Mouse (Mus musculus) stomach, postnatal 0 days (tissue): Measurements from ENCODE around the gene Inip. TPM values are rescaled to one million over a fixed set of nuclear protein-coding genes. Genes with fewer than 3 reads are reported as not detected.
A peak's percentile ranks its signal among the peaks of the same experiment; 100 is the strongest.

ENCODE experiments used
- ATAC-seq: fragments of 200-750 bp; cut with Nextera tagmentation; 2 replicates; pipeline ENCODE4 v1.8.0; 2017; ENCODE audit not compliant: low FRiP score, low TSS enrichment
- DNase-seq: peaks from one replicate; pipeline ENCODE4 v3.0.0-alpha.2; 2016; ENCODE audit warnings: low spot score
- H3K27ac ChIP-seq: fragments of 300-500 bp; sonication (generic); replicated peaks from 2 replicates; pipeline ENCODE4 v1.5.1; 2014; ENCODE audit warnings: mild to moderate bottlenecking, control low read depth
- H3K27me3 ChIP-seq: fragments of 300-500 bp; sonication (generic); 2 replicates; pipeline ENCODE4 v1.6.1; 2014; ENCODE audit warnings: low read length; ENCODE audit not compliant: control insufficient read depth, insufficient read depth
- H3K36me3 ChIP-seq: fragments of 300-500 bp; sonication (generic); 2 replicates; pipeline ENCODE4 v1.6.1; 2014; ENCODE audit warnings: low read length, mixed read lengths; ENCODE audit not compliant: control insufficient read depth, insufficient read depth
- H3K4me1 ChIP-seq: fragments of 300-500 bp; sonication (generic); replicated peaks from 2 replicates; pipeline ENCODE4 v1.6.1; 2014; ENCODE audit warnings: antibody characterized with exemption; ENCODE audit not compliant: control insufficient read depth, insufficient read depth
- H3K4me2 ChIP-seq: fragments of 300-500 bp; sonication (generic); replicated peaks from 2 replicates; pipeline ENCODE4 v1.6.1; 2014; ENCODE audit warnings: low read depth, mild to moderate bottlenecking, control low read depth, moderate library complexity
- H3K4me3 ChIP-seq: fragments of 300-500 bp; sonication (generic); 2 replicates; pipeline ENCODE4 v1.5.1; 2014; ENCODE audit warnings: low read depth, low read length, control low read depth
- H3K9ac ChIP-seq: fragments of 300-500 bp; sonication (generic); 2 replicates; pipeline ENCODE4 v1.6.1; 2014; ENCODE audit warnings: mild to moderate bottlenecking, low read length, control low read depth, mixed read lengths
- H3K9me3 ChIP-seq: fragments of 300-500 bp; sonication (generic); 2 replicates; pipeline ENCODE4 v1.6.1; 2016; ENCODE audit warnings: low read length; ENCODE audit not compliant: control insufficient read depth
- CTCF ChIP-seq: IDR thresholded peaks from 2 replicates; pipeline ENCODE4 v1.5.1; 2016; ENCODE audit warnings: antibody characterized with exemption, low read depth, mild to moderate bottlenecking, moderate library complexity
- EP300 ChIP-seq: optimal IDR thresholded peaks from 2 replicates; pipeline ENCODE3; 2016; ENCODE audit warnings: antibody characterized with exemption
- WGBS: fragments of 180-500 bp; shearing (Covaris S2); extraction: QIAGEN DNeasy Blood & Tissue Kit; methylation state at CpG from one replicate; pipeline ENCODE4 v1.1.7; 2014; 5-methylcytosine and 5-hydroxymethylcytosine counted together
- polyA plus RNA-seq: library from polyadenylated mRNA; unstranded; fragments of >200 nt; fragmentation: Nextera tagmentation; extraction: Ambion mirVana; gene quantifications from 2 replicates; pipeline ENCODE4 v1.2.1, GENCODE M21; 2015

The Inip gene
- polyA plus RNA-seq, 1 experiment from 2014 or later: 22.2 TPM

DNA sequence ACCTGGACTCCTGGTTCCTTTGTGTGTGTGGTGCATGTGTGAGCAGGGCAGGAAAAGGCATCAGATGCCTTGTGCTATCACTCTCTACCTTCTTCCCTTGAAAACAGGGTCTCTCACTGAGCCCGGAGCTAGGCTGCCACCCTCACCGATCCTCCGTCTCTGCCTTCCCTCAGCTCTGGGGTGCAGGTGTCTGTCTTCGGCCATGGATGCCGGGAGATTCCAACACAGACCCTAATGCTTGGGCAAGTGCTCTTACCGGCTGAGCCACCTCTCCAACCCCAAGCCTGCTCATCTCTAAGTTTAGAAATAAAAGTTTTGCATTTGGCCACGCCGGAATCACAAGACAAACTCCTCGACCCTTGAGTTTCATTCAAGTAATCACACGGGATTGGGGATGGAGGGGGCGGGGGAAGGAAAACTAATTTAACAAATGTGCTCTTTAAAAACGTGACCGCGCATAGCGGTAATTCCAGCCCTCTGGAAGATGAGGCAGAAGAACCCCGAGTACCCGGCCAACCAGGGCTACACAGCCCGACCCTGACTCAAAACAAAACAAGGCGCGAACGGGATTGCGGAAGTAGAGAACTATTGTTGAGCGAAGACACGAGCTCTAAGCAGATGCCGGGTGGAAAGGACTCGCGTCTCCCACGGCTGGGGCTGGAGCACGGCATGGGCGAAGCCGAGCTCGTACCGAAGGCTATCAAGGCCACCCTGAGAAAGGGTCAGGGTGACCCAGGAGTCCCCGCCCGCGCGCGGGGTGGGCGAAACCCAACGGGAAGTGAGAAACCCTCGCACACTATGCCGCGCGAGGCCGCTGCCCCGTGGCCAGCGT, 18.3 kb downstream of the Inip start:
- H3K4me2 ChIP-seq: peak overlapping the region; percentile 79
- H3K27ac ChIP-seq: peak overlapping the region; percentile 76
- H3K4me1 ChIP-seq: peaks cover 3% of the 10 kb centered on the region; the same call in 1 of the 2 replicates
- TF ChIP-seq EP300 (no peak), CTCF (no peak)
- DNase-seq: no peak
- no peaks in the 10 kb centered on the region for H3K27me3 ChIP-seq
- no peaks in the 10 kb centered on the region for H3K36me3 ChIP-seq
- peak; percentile 55; the same call in 1 of the 2 replicates for ATAC-seq
- WGBS: under 1% methylated on average over 47 of the region's 47 CpGs
- H3K4me3 ChIP-seq: peak overlapping the region; percentile 98
- H3K9me3 ChIP-seq: no peaks in the 10 kb centered on the region
- H3K9ac ChIP-seq: peak overlapping the region; percentile 80

GRCm38 (mm10) chr4:59780568-59780967, 20.8 kb downstream of the Inip start:
- no peak for ATAC-seq
- no peak overlapping the region for H3K4me2 ChIP-seq
- H3K27me3 ChIP-seq: no peaks in the 10 kb centered on the region
- no peak overlapping the region for H3K4me3 ChIP-seq
- H3K36me3 ChIP-seq: no peaks in the 10 kb centered on the region
- 7% methylated on average over 1 of the region's 1 CpGs for WGBS
- DNase-seq: no peak
- TF ChIP-seq CTCF (peak; percentile 76), EP300 (no peak)
- H3K4me1 ChIP-seq: peaks cover 3% of the 10 kb centered on the region; the same call in 1 of the 2 replicates
- no peaks in the 10 kb centered on the region for H3K9me3 ChIP-seq
- H3K9ac ChIP-seq: no peak overlapping the region
- no peak overlapping the region for H3K27ac ChIP-seq

DNA sequence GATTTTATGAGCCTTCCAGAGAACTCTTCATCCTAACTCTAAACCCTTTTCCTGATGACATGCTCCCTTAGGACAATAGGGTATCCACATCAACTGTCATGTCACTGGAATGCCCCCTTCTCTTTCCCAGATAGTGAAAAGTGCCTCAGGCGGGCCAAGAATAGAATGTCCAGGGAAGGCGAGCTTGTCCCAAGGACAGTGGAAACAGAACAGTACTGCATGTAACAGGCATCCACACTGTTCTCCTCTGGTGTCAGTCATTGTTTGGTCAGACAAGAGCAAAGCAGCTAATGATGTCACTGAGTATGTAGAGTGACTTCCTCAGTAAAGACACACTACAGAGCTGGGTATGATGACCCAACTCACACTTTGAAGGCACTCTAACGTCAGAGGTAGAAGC, 23.6 kb downstream of the Inip start:
- H3K27ac ChIP-seq: no peak overlapping the region
- H3K4me3 ChIP-seq: no peak overlapping the region
- H3K9me3 ChIP-seq: no peaks in the 10 kb centered on the region
- 77% methylated on average over 3 of the region's 3 CpGs for WGBS
- H3K36me3 ChIP-seq: no peaks in the 10 kb centered on the region; the same call in 1 of the 2 replicates
- H3K4me1 ChIP-seq: peaks cover 2% of the 10 kb centered on the region; the same call in 1 of the 2 replicates
- TF ChIP-seq EP300: no peak
- no peak for TF ChIP-seq CTCF
- H3K27me3 ChIP-seq: no peaks in the 10 kb centered on the region
- no peak overlapping the region for H3K4me2 ChIP-seq
- H3K9ac ChIP-seq: no peak overlapping the region
- DNase-seq (no peak), ATAC-seq (no peak)

- no peak overlapping the region for H3K9ac ChIP-seq
- no peaks in the 10 kb centered on the region for H3K4me1 ChIP-seq
- WGBS: 62% methylated on average over 17 of the region's 17 CpGs
- no peak overlapping the region for H3K4me2 ChIP-seq
- H3K4me3 ChIP-seq: no peak overlapping the region
- ATAC-seq: no peak
- H3K9me3 ChIP-seq: no peaks in the 10 kb centered on the region
- DNase-seq: no peak
- H3K27ac ChIP-seq: no peak overlapping the region
- no peaks in the 10 kb centered on the region for H3K27me3 ChIP-seq
- TF ChIP-seq CTCF (no peak), EP300 (no peak)
- H3K36me3 ChIP-seq: peaks cover 2% of the 10 kb centered on the region
Measured at GRCm38 (mm10) chr4:59772171-59772879, 29.1 kb downstream of the Inip start.

DNA sequence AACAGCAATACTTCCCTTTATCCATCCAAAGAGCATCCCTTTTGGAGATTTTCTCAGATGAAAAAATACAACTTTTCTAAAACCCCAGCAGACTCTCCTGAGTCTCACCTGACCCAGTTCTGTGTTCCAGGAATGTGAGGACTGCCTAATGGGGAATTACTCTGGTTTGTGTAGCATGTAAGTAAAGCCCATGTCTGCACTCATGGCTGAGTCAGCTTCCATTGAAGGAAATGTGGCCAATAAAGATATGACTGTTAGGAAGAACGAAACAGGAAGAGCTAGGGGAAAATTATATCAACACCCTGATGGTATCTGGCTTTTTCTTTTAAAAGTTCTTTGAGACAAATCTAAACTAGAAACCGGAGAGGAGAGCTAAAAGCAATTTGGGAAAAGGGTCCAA, 33.7 kb downstream of the Inip start:
- Histone ChIP-seq H3K36me3 (peaks cover 2% of the 10 kb centered on the region; the same call in 1 of the 2 replicates), H3K27me3 (no peaks in the 10 kb centered on the region), H3K4me1 (no peaks in the 10 kb centered on the region), H3K4me3 (no peak overlapping the region), H3K27ac (no peak overlapping the region), H3K9ac (no peak overlapping the region), H3K4me2 (no peak overlapping the region), H3K9me3 (no peaks in the 10 kb centered on the region)
- WGBS: 57% methylated on average over 2 of the region's 2 CpGs
- no peak for ATAC-seq
- TF ChIP-seq CTCF (no peak), EP300 (no peak)
- DNase-seq: no peak
